Mouse (Mus musculus) stomach, postnatal 0 days (tissue): ENCODE results near the gene Fignl1.

ENCODE experiments used
- CTCF ChIP-seq: IDR thresholded peaks from 2 replicates; pipeline ENCODE4 v1.5.1; 2016; ENCODE audit warnings: antibody characterized with exemption, low read depth, mild to moderate bottlenecking, moderate library complexity
- EP300 ChIP-seq: optimal IDR thresholded peaks from 2 replicates; pipeline ENCODE3; 2016; ENCODE audit warnings: antibody characterized with exemption

DNA sequence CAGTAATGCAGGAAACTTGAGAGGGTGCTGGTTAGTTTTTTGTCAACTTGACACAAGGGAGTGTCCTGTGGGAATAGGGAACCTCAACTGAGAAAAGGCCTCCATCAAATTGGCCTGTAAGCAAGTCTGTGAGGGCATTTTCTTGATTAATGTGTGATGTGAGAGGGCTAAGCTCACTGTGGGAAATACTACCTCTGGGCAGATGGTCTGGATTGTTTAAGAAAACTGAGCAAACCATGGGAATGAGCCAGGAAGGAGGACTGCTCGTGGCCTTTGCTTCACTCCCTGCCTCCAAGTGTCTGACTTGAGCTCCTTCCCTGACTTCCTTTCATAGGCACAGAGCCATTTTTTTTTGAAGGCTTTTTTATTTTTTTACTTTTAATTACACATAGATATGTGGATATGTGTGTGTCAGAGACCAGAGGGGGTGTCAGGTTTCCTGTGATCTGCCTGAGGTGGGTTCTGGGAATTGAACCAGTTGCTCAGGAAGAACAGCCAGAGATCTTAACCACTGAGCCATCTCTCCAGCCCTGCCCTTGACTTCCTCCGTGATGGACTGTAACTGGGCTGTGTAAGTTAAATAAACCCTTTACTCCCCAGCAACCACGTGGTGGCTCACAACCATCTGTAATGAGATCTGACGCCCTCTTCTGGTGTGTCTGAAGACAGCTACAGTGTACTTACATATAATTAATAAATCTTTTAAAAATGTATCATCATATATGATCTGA is 45.1 kb upstream of the Fignl1 start:
- TF ChIP-seq CTCF, result no peak; the same call in 1 of the 2 replicates
- no peak for TF ChIP-seq EP300
